Mouse (Mus musculus) myocyte (in vitro differentiated cells): ENCODE results near the gene Dnajc2.

Experiments used
- CEBPB ChIP-seq: IDR thresholded peaks from 2 replicates; pipeline ENCODE4 v1.6.1; 2011; ENCODE audit warnings: mild to moderate bottlenecking, moderate library complexity; ENCODE audit not compliant: poor library complexity, insufficient read depth, severe bottlenecking
- E2F4 ChIP-seq: IDR thresholded peaks from one replicate; pipeline ENCODE4 v1.6.1; 2011; ENCODE audit warnings: mild to moderate bottlenecking, control low read depth, moderate library complexity; ENCODE audit not compliant: insufficient read depth
- MYOD1 ChIP-seq, 3 experiments: IDR thresholded peaks; one replicate each; pipeline ENCODE4 v1.6.1; 2011; ENCODE audit warnings: control low read depth in 2 of 3, low read depth in 2 of 3, mild to moderate bottlenecking in 2 of 3, moderate library complexity in 1 of 3; ENCODE audit not compliant: insufficient read length in 2 of 3, control insufficient read depth in 1 of 3
- MYOG ChIP-seq, 3 experiments: IDR thresholded peaks; one replicate each; pipeline ENCODE4 v1.6.1; 2011; ENCODE audit warnings: control low read depth in 2 of 3, low read depth in 2 of 3, mild to moderate bottlenecking in 2 of 3; ENCODE audit not compliant: insufficient read length in 2 of 3, control insufficient read depth in 1 of 3, insufficient read depth in 1 of 3
- POLR2A ChIP-seq: IDR thresholded peaks from one replicate; pipeline ENCODE4 v1.6.1; 2011; ENCODE audit warnings: low read depth, mild to moderate bottlenecking, control low read depth, moderate library complexity; ENCODE audit not compliant: insufficient read length
- SRF ChIP-seq: IDR thresholded peaks from one replicate; pipeline ENCODE4 v1.6.1; 2011; ENCODE audit warnings: low read depth; ENCODE audit not compliant: control insufficient read depth, insufficient read length
- TCF12 ChIP-seq: IDR thresholded peaks from one replicate; pipeline ENCODE4 v1.6.1; 2011; ENCODE audit warnings: mild to moderate bottlenecking, control low read depth; ENCODE audit not compliant: poor library complexity, insufficient read depth, severe bottlenecking
- TCF3 ChIP-seq: IDR thresholded peaks from one replicate; pipeline ENCODE4 v1.6.1; 2011; ENCODE audit warnings: low read depth, control low read depth; ENCODE audit not compliant: insufficient read length
- USF1 ChIP-seq: IDR thresholded peaks from one replicate; pipeline ENCODE4 v1.6.1; 2011; ENCODE audit warnings: low read depth, mild to moderate bottlenecking, control low read depth, moderate library complexity

GRCm38 (mm10) chr5:21803691-21804188 is 18.7 kb upstream of the Dnajc2 start:
- no peak for TF ChIP-seq POLR2A
- no peak for TF ChIP-seq MYOG (IDR thresholded peaks at IDR 0.05; ENCODE audit: control insufficient read depth in 1 of 3, insufficient read depth in 1 of 3, insufficient read length in 2 of 3, low read depth in 2 of 3)
- no peak for TF ChIP-seq TCF3
- TF ChIP-seq CEBPB: no peak
- TF ChIP-seq TCF12: no peak
- no peak for TF ChIP-seq USF1
- no peak for TF ChIP-seq E2F4
- no peak for TF ChIP-seq SRF
- no peak for TF ChIP-seq MYOD1 (IDR thresholded peaks at IDR 0.05; ENCODE audit: control insufficient read depth in 1 of 3, insufficient read length in 2 of 3, low read depth in 2 of 3)
